Mouse (Mus musculus): ENCODE measurements around the gene Zfp871.

The Zfp871 gene

GRCm38 (mm10) chr17:32788094-32788559 lies at the start of gene Zfp871:
Gene Zfp871 (minus strand): TSS chr17:32788287.
- DNase-seq (ENCODE audit: low read depth, low spot score): peak; percentile 98

DNA sequence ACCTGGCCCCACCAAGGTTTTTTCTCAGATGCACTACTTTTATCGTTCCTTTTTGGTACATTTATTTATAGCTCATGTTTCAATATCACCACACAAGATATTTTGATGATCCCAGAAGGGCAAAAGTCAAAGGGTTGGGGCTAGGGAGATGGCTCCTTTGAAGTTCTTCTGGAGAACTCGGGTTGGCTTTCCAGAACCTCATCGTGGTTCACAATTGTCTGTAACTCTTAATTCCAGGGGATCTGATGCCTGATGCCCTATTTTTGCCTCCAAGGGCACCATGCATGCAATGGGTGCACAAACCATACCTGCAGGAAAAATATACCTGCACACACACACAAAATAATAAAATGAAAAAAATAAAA lies 42.3 kb upstream of the Zfp871 start:
- DNase-seq (ENCODE audit: low read depth, low spot score): no peak

- DNase-seq (ENCODE audit: low read depth, low spot score): peak; percentile 98
Observed at GRCm38 (mm10) chr17:32829540-32830417, 41.7 kb upstream of the Zfp871 start, which contains the start of gene Zfp799. Gene Zfp799 (minus strand): TSS chr17:32830261.

DNA sequence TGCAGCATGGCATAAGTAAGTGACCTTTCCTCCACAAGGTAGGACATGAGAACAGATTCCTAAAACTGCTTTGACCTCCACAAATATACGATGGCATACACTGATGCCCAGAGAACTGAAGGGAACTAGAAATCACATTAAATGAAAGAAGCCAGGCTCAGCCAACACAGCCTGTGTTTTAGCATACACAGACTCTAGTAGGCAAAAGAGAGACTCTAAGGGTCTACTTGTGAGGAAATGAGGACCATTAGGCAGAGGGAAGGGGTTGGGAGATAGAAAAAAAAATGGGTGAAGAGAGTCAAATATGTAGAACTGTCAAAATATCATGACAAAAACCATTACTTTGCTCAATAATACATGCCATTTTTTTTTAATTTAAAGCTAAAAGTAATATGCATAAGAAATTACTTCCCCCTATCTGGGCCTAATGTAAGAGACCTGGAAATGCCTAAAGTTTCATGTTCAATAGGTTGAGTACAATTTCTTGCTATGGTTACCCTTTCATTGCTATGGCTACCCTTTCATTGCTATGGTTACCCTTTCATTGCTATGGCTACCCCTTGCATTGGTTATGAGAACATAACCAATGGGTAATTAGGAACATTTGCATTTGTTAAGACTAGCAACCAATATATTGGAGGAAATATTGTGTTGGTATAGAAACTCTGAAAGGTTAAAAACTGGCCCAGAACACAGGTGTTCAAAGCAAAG lies 28.1 kb upstream of the Zfp871 start:
- no peak for DNase-seq (ENCODE audit: low read depth, low spot score)

- DNase-seq (ENCODE audit: low read depth, low spot score): no peak
Observed at GRCm38 (mm10) chr17:32814136-32814535, 26.0 kb upstream of the Zfp871 start.

GRCm38 (mm10) chr17:32810648-32811047 lies 22.6 kb upstream of the Zfp871 start:
- no peak for DNase-seq (ENCODE audit: low read depth, low spot score)

DNA sequence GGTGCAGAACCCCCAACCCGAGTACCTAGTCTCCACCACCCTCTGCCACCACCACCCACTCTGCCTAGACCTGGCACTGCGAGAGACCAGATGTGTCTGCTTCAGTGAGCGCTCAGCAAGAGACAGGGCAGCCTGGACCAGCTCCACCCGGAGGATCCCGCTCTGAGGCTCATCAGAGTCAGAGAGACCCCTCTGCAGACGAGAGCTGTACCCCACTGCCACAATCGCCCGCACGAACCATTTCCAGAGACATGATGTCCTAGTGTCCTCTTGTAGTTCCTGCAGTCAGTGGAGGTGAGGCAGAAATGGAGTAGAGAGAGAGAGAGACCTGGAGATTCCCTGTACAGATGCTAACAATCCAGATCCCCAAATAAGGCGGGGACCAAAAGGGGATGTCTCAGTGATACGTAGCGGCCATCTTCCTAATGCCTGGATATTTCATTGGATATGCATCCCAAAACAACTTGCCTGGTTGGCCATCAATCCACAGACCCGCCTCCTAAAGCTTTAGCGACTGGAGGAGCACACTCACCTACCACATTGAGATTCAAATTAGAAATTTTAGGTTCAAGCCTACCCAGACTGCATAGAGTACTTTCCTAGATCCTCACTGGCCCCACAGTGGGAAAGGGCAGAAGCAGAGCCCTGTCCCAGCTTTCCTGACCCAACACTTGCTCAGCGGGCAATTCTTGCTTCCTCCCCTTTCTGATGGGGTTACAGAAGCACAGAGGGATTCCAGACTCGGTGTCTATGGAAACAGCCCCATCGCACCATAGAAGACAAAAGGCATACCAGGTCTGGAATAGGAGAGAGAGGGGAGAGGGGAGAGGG lies 21.7 kb upstream of the Zfp871 start, which contains the start of gene Zfp811:
TSS of gene Zfp811 (minus strand) at position 388 of the 831 bp plus-strand sequence.
- peak; percentile 94 for DNase-seq (ENCODE audit: low read depth, low spot score)

- DNase-seq (ENCODE audit: low read depth, low spot score): no peak
Observed at GRCm38 (mm10) chr17:32808921-32809320, 20.8 kb upstream of the Zfp871 start.

DNA sequence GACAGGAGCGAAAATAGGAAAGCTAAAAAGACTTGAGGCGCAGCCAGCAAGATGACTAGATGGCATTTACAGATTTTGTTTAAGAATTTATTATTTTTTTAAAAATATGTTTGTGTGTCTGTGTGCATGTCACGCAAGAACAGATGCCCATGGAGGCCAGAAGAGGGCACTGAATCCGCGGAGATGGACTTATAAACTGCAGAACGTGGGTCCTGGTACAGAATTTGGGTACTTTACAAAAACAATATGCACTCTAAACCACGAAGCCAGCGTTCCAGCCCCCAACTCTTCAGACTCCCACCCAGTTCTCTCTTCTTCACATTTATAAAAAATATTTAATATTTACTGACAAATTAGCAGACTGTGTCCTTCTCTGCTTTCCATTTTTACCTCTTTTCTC lies 1.2 kb upstream of the Zfp871 start:
- no peak for DNase-seq (ENCODE audit: low read depth, low spot score)

- DNase-seq (ENCODE audit: low read depth, low spot score): no peak
Observed at GRCm38 (mm10) chr17:32788576-32788975, 489 bp upstream of the Zfp871 start.

DNA sequence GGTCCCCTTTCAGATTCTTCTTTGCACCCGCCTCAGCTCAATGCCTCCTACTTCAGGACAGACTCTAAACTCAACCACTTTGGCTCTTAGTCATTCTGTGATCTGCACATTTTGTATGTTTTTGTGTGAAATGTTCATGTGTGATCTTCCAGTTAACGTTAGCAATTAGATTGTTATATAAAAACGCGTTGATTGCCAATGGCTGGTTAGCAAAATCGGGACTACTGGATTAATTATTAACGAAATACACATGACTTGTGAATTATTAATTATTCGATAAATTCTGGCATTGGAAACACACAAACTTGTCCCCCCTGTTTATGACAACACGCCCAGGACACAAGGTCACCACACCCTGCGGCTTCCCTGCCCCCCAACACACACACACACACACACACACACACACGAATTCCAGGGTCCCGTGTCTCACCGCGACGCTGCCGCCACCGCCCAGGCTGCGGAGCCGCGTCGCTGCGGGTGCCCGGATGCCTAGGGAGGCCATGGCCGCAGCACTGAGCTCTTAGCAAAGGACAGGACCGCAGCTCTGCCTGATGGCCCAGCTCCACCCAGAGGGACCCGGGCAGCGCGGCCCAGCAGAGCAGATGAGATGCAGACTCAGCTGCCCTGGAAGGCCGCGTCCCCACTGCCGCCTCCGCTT lies 522 bp downstream of the Zfp871 start:
- no peak for DNase-seq (ENCODE audit: low read depth, low spot score)

DNA sequence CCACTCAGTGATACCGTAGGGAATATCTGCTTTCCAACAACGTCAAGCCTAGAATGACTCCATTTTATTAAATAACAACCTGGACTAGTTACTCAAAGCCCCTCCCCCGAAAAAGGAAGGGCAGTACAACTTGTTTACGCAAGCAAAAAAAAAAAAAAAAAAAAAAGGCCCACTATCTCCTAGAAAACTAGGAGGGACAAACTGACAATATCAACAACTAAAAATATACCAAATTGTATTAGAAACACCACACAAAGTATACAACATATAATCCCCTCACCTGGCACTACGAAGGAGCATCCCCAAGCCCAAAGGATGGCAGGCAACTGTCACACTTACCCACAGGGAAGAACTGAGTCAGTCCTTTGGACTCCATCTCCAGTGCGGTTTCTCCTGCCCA lies 1.1 kb downstream of the Zfp871 start:
- no peak for DNase-seq (ENCODE audit: low read depth, low spot score)

- no peak for DNase-seq (ENCODE audit: low read depth, low spot score)
Observed at GRCm38 (mm10) chr17:32785656-32786055, 2.4 kb downstream of the Zfp871 start.

GRCm38 (mm10) chr17:32777564-32777963 lies 10.5 kb downstream of the Zfp871 start:
- no peak for DNase-seq (ENCODE audit: low read depth, low spot score)

- DNase-seq (ENCODE audit: low read depth, low spot score): peak; percentile 59
Observed at GRCm38 (mm10) chr17:32771213-32771612, 16.9 kb downstream of the Zfp871 start.

DNA sequence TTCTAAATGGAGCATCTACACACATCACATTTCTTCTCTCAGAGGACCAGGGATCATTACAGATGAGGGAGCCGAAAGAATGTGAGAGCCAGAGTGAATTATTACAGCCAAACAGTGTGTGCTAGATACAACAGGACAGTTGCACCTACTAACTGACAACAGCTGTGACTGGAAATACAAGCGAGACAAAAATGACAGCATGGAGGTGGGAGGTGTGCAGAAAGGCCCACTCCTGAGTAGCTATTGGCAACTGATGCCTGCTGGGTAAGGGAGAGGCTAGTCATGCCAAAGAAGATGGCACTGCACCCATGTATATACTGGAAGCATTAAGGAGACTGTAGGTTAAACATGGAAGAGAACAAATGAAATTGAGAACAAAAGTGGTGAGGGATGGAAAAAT lies 21.7 kb downstream of the Zfp871 start:
- peak; percentile 75 for DNase-seq (ENCODE audit: low read depth, low spot score)

DNA sequence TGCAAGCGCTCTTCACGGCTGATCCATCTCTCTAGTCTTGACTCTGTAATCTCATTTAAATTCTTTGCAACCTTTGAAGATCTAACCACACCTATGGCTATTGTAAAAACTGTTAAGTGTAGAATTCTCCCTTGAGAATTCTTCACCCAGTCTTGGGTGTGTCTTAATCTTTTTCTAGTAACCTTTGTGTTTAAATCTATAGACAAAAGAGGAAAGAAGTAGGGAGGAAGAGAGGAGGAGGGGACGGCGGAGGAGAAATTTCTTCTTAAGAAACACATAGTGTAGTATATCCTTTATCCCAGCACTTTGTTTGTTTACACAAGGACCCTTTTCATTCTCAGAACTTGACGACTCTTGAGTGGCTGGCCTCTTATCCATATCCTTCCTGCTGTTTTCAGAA lies 30.8 kb downstream of the Zfp871 start:
- no peak for DNase-seq (ENCODE audit: low read depth, low spot score)

DNA sequence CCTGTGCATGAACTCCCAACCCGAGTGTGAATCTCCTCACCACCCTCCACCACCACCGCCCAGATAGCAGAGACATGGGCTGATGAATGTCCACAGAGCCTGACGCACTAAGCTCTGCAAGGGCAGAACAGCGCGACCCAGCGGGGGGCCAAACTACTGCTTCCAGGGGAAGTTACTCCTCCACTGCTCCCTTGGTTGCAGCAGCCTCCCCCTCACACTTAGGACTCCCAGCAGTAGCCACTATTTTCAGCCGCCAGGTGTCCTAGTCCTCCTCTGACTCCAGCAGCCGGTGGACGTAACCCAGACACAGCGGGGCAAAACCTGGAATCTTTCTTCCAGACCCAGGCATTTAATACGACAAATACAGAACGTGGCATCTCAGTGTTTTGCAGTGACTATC lies 34.5 kb downstream of the Zfp871 start:
- DNase-seq (ENCODE audit: low read depth, low spot score): peak; percentile 34

GRCm38 (mm10) chr17:32752813-32753360 lies 35.2 kb downstream of the Zfp871 start:
- DNase-seq (ENCODE audit: low read depth, low spot score): no peak

DNA sequence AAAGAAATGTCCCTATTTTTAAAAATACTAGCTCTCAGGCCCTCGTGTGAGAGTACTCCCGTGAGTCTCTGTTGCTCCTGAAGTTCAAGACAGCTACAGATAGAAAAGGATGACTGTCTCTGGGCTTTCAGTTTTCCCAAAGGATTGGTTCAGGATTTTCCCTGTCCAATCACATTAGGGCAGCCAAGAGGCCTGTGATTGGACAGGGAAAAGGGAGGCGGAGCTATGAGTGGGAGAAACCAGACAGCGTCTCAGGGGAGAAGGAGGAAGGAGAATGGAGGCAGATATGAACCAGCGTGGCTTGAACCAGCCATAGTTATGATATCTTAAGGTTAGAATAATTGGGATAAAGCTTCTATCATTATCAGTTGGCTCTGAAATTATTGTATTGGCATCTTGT lies 37.5 kb downstream of the Zfp871 start:
- no peak for DNase-seq (ENCODE audit: low read depth, low spot score)

DNA sequence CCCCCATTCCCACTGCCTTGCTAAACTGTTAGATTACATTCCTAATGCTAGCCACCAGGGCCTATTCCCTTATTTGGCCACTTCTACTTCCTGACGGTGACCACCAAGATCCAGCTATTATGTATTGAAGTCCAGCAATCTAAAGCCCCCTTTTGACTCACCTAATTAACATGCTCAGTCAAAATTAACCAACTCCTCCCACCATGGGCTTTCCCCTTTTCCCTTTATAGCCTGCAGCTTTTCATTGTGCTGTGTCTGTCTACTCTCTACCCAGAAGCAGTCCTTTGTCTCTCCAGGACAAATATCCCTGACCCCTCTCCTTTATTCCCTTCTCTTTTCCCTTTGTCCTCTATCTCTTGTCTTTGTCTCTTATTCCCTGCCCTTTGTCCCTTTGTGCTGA lies 47.0 kb downstream of the Zfp871 start:
- no peak for DNase-seq (ENCODE audit: low read depth, low spot score)

Data from brain, adult 2 months (tissue).